Mouse (Mus musculus): Measurements from ENCODE around the gene Hspb7.

DNA sequence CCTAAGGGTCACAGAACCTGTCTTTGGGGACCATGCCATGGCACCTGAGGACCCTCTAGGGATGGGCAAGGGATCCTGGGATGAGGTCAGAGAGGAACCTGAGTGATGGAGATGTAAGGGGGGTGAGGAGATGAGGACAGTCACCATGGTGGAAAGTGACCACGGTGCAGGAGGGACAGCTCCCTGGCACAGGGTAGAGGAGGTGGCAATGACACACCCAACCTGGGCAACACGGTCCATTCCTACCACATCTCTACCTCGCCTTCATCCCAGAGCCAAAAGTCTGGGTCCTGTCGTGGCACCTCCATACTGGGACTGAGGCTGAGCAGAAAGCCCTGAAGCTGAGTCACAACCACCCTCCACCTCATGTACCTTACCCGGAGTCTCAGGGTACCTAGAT lies 2.3 kb downstream of the Hspb7 start:
- TF ChIP-seq GATA1 (IDR thresholded peaks at IDR 0.05; ENCODE audit: low read length) (no peak), TAL1 (IDR thresholded peaks at IDR 0.05; ENCODE audit: low read length) (no peak)

All from erythroblast, embryonic 14.5 days (primary cell).